Mouse (Mus musculus) kidney, embryonic 15.5 days (tissue): Measurements from ENCODE around the gene Fam20b. TPM values are rescaled to one million over a fixed set of nuclear protein-coding genes. Genes with fewer than 3 reads are reported as not detected.

Source experiments
- ATAC-seq: fragments of 200-750 bp; cut with Nextera tagmentation; replicated peaks from 2 replicates; pipeline ENCODE4 v1.8.0; 2017; ENCODE audit warnings: moderate TSS enrichment; ENCODE audit not compliant: low FRiP score
- H3K27ac ChIP-seq: fragments of 300-500 bp; sonication (generic); 2 replicates; pipeline ENCODE4 v1.5.1; 2015; ENCODE audit warnings: mild to moderate bottlenecking, inconsistent platforms
- H3K27me3 ChIP-seq: fragments of 300-500 bp; sonication (generic); 2 replicates; pipeline ENCODE4 v1.6.1; 2015; ENCODE audit warnings: inconsistent platforms
- H3K36me3 ChIP-seq: fragments of 300-500 bp; sonication (generic); 2 replicates; pipeline ENCODE4 v1.6.1; 2015; ENCODE audit warnings: inconsistent platforms
- H3K4me1 ChIP-seq: fragments of 300-500 bp; sonication (generic); 2 replicates; pipeline ENCODE4 v1.6.1; 2015; ENCODE audit warnings: inconsistent platforms
- H3K4me2 ChIP-seq: fragments of 300-500 bp; sonication (generic); 2 replicates; pipeline ENCODE4 v1.6.1; 2015; ENCODE audit warnings: moderate library complexity, mild to moderate bottlenecking, inconsistent platforms
- H3K4me3 ChIP-seq: fragments of 300-500 bp; sonication (generic); replicated peaks from 2 replicates; pipeline ENCODE4 v1.5.1; 2015; ENCODE audit warnings: mild to moderate bottlenecking, inconsistent platforms
- H3K9ac ChIP-seq: fragments of 300-500 bp; sonication (generic); 2 replicates; pipeline ENCODE4 v1.6.1; 2015; ENCODE audit warnings: mild to moderate bottlenecking, inconsistent platforms
- H3K9me3 ChIP-seq: fragments of 300-500 bp; sonication (generic); replicated peaks from 2 replicates; pipeline ENCODE4 v1.6.1; 2016; ENCODE audit warnings: inconsistent platforms
- WGBS: fragments of 180-500 bp; shearing (Covaris S2); methylation state at CpG from one replicate; pipeline ENCODE4 v1.1.7; 2015; ENCODE audit warnings: mixed read lengths; 5-methylcytosine and 5-hydroxymethylcytosine counted together
- polyA plus RNA-seq: library from polyadenylated mRNA; unstranded; fragments of >200 nt; fragmentation: Nextera tagmentation; extraction: Ambion mirVana; gene quantifications from 2 replicates; pipeline ENCODE4 v1.2.1, GENCODE M21; 2015

The Fam20b gene
- polyA plus RNA-seq = 32.0 and 33.5 TPM in 2 replicates

- Histone ChIP-seq H3K4me2 (peak within 1 kb of the TSS; percentile 75), H3K4me3 (peak within 1 kb of the TSS; percentile 70), H3K9me3 (no peaks in the 10 kb centered on the region), H3K36me3 (no peaks in the 10 kb centered on the region), H3K9ac (peak within 1 kb of the TSS; percentile 77), H3K4me1 (peaks cover 33% of the 10 kb centered on the region), H3K27me3 (0 out of 2 replicates have a peak, but pooled peaks cover 3% of the 10 kb centered on the region), H3K27ac (peak within 1 kb of the TSS; percentile 95)
- peak; percentile 96 for ATAC-seq
- 1% methylated on average over 39 of the region's 47 CpGs for WGBS
These were observed at the start of gene Fam20b for GRCm38 (mm10) chr1:156718950-156719805. Gene Fam20b, minus strand, starts transcription at chr1:156719086.

GRCm38 (mm10) chr1:156765311-156765710 is 46.4 kb upstream of the Fam20b start:
- no peak for ATAC-seq
- Histone ChIP-seq H3K9me3 (peaks cover 10% of the 10 kb centered on the region), H3K4me1 (peaks cover 19% of the 10 kb centered on the region), H3K36me3 (peaks cover 9% of the 10 kb centered on the region; the same call in 1 of the 2 replicates), H3K27ac (no peak overlapping the region), H3K4me3 (no peak overlapping the region), H3K9ac (no peak overlapping the region), H3K4me2 (no peak overlapping the region), H3K27me3 (no peaks in the 10 kb centered on the region)
- WGBS = 89% methylated on average over 3 of the region's 3 CpGs

- no peak overlapping the region for H3K4me3 ChIP-seq
- no peak for ATAC-seq
- no peak overlapping the region for H3K9ac ChIP-seq
- peaks cover 9% of the 10 kb centered on the region; the same call in 1 of the 2 replicates for H3K36me3 ChIP-seq
- 72% methylated on average over 6 of the region's 6 CpGs for WGBS
- H3K27me3 ChIP-seq = no peaks in the 10 kb centered on the region
- H3K27ac ChIP-seq = no peak overlapping the region
- peaks cover 14% of the 10 kb centered on the region for H3K4me1 ChIP-seq
- peaks cover 10% of the 10 kb centered on the region for H3K9me3 ChIP-seq
- no peak overlapping the region for H3K4me2 ChIP-seq
These were observed 45.7 kb upstream of the Fam20b start for GRCm38 (mm10) chr1:156764584-156764983.

- Histone ChIP-seq H3K4me1 (peaks cover 12% of the 10 kb centered on the region), H3K4me2 (no peak overlapping the region), H3K36me3 (peaks cover 9% of the 10 kb centered on the region; the same call in 1 of the 2 replicates), H3K4me3 (no peak overlapping the region), H3K27me3 (no peaks in the 10 kb centered on the region), H3K9ac (no peak overlapping the region), H3K9me3 (peaks cover 10% of the 10 kb centered on the region), H3K27ac (no peak overlapping the region)
- no peak for ATAC-seq
- 90% methylated on average over 6 of the region's 6 CpGs for WGBS
These were observed 44.4 kb upstream of the Fam20b start for GRCm38 (mm10) chr1:156763280-156763679.

- no peak overlapping the region for H3K4me2 ChIP-seq
- H3K27ac ChIP-seq = peak overlapping the region; percentile 63
- H3K4me1 ChIP-seq = peaks cover 12% of the 10 kb centered on the region
- peaks cover 6% of the 10 kb centered on the region; the same call in 1 of the 2 replicates for H3K9me3 ChIP-seq
- no peak overlapping the region for H3K4me3 ChIP-seq
- ATAC-seq = peak; percentile 71
- H3K36me3 ChIP-seq = 0 out of 2 replicates have a peak, but pooled peaks cover under 1% of the 10 kb centered on the region
- no peaks in the 10 kb centered on the region for H3K27me3 ChIP-seq
- no peak overlapping the region for H3K9ac ChIP-seq
- WGBS = 49% methylated on average over 10 of the region's 10 CpGs
These were observed 42.5 kb upstream of the Fam20b start for GRCm38 (mm10) chr1:156761430-156761801.

GRCm38 (mm10) chr1:156760549-156761429 is 41.9 kb upstream of the Fam20b start:
- no peak overlapping the region for H3K9ac ChIP-seq
- H3K27ac ChIP-seq = peak overlapping the region; percentile 63
- H3K4me3 ChIP-seq = no peak overlapping the region
- H3K9me3 ChIP-seq = no peaks in the 10 kb centered on the region
- peak; percentile 44; the same call in 1 of the 2 replicates for ATAC-seq
- H3K27me3 ChIP-seq = no peaks in the 10 kb centered on the region
- H3K36me3 ChIP-seq = no peaks in the 10 kb centered on the region
- peaks cover 12% of the 10 kb centered on the region for H3K4me1 ChIP-seq
- WGBS = 63% methylated on average over 13 of the region's 13 CpGs
- H3K4me2 ChIP-seq = no peak overlapping the region

GRCm38 (mm10) chr1:156758326-156758725 is 39.4 kb upstream of the Fam20b start:
- 39% methylated on average over 4 of the region's 4 CpGs for WGBS
- Histone ChIP-seq H3K4me3 (no peak overlapping the region), H3K36me3 (no peaks in the 10 kb centered on the region), H3K4me2 (no peak overlapping the region), H3K27me3 (no peaks in the 10 kb centered on the region), H3K9ac (no peak overlapping the region), H3K27ac (no peak overlapping the region), H3K9me3 (no peaks in the 10 kb centered on the region), H3K4me1 (peaks cover 23% of the 10 kb centered on the region)
- no peak for ATAC-seq

- peaks cover 33% of the 10 kb centered on the region for H3K4me1 ChIP-seq
- no peak overlapping the region for H3K9ac ChIP-seq
- H3K27ac ChIP-seq = peak overlapping the region; percentile 32; the same call in 1 of the 2 replicates
- ATAC-seq = no peak
- no peak overlapping the region for H3K4me3 ChIP-seq
- no peaks in the 10 kb centered on the region for H3K27me3 ChIP-seq
- H3K4me2 ChIP-seq = no peak overlapping the region
- no peaks in the 10 kb centered on the region for H3K36me3 ChIP-seq
- whole genome bisulfite sequencing = 39% methylated on average over 15 of the region's 15 CpGs
- H3K9me3 ChIP-seq = no peaks in the 10 kb centered on the region
These were observed 35.9 kb upstream of the Fam20b start for GRCm38 (mm10) chr1:156754608-156755413.

- no peaks in the 10 kb centered on the region for H3K27me3 ChIP-seq
- no peaks in the 10 kb centered on the region for H3K36me3 ChIP-seq
- H3K4me3 ChIP-seq = no peak overlapping the region
- H3K9ac ChIP-seq = no peak overlapping the region
- no peak overlapping the region for H3K27ac ChIP-seq
- no peaks in the 10 kb centered on the region for H3K9me3 ChIP-seq
- ATAC-seq = no peak
- WGBS = 93% methylated on average over 7 of the region's 7 CpGs
- peaks cover 33% of the 10 kb centered on the region for H3K4me1 ChIP-seq
- H3K4me2 ChIP-seq = no peak overlapping the region
These were observed 34.1 kb upstream of the Fam20b start for GRCm38 (mm10) chr1:156752990-156753389.

- Histone ChIP-seq H3K36me3 (no peaks in the 10 kb centered on the region), H3K4me1 (peaks cover 37% of the 10 kb centered on the region), H3K27me3 (no peaks in the 10 kb centered on the region), H3K4me3 (peak overlapping the region; percentile 31), H3K4me2 (peak overlapping the region; percentile 58), H3K9ac (0 out of 2 replicates have a peak overlapping the region, but pooled peaks have one; percentile 11), H3K27ac (no peak overlapping the region), H3K9me3 (no peaks in the 10 kb centered on the region)
- 11% methylated on average over 21 of the region's 21 CpGs for WGBS
- peak; percentile 49 for ATAC-seq
These were observed 33.3 kb upstream of the Fam20b start for GRCm38 (mm10) chr1:156752020-156752724.

- Histone ChIP-seq H3K27me3 (no peaks in the 10 kb centered on the region), H3K4me2 (no peak overlapping the region), H3K9ac (no peak overlapping the region), H3K9me3 (no peaks in the 10 kb centered on the region), H3K4me1 (peaks cover 44% of the 10 kb centered on the region), H3K36me3 (no peaks in the 10 kb centered on the region), H3K4me3 (no peak overlapping the region), H3K27ac (no peak overlapping the region)
- ATAC-seq = no peak
- WGBS = 34% methylated on average over 4 of the region's 4 CpGs
These were observed 31.4 kb upstream of the Fam20b start for GRCm38 (mm10) chr1:156750261-156750660.
